Mouse (Mus musculus): ENCODE results near the gene Klhdc1.

DNA sequence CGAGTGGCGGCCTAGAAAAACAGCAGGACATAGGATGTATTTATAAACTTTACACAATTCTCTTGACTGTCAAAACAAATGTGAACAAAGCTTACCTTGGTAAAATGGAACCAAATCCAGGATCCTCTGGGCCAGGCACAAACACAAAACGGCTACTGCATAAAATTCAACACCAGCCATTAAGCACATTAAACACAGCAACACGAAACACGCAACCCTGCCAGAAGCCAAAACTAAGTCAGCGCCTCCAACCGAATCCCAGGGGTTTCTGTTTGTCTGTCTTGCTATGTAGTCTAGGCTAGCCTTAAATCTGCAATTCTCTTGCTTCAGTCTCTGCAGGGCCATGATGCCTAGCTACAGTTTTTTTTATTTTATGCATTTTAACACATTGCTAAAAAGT, 33.0 kb upstream of the Klhdc1 start:
- TF ChIP-seq CTCF (IDR thresholded peaks at IDR 0.05; ENCODE audit: borderline replicate concordance, extremely low read depth, insufficient read depth, insufficient read length) (no peak), POLR2A (IDR thresholded peaks at IDR 0.05; ENCODE audit: borderline replicate concordance, extremely low read depth, insufficient read depth, insufficient read length, poor library complexity, severe bottlenecking) (no peak)
